Mouse (Mus musculus) layer of hippocampus, postnatal 14 days (tissue): Measurements from ENCODE around the gene Cip2a. TPM values are rescaled to one million over a fixed set of nuclear protein-coding genes. Genes with fewer than 3 reads are reported as not detected.

ENCODE experiments used
- DNase-seq, 2 experiments: peaks; one replicate each; pipeline ENCODE4 v3.0.0; 2021 to 2022; ENCODE audit warnings: low spot score in 2 of 2, mixed read lengths in 1 of 2
- long read RNA-seq, 2 experiments: library from polyadenylated mRNA; stranded (forward); transcript quantifications; one replicate each; pipeline ENCODE4 v2.0.0; 2021
- total RNA-seq, 2 experiments: library from RNA; stranded (reverse); gene quantifications; 2 replicates each; pipeline ENCODE4 v1.2.3; 2021

Gene Cip2a
- 1 to 10 TPM; 3.7 TPM for total RNA-seq
- long read RNA-seq, experiment 1: 0 reads
- long read RNA-seq, experiment 2, partial matches to known transcripts: 1 of 3 reads
- long read RNA-seq, experiment 2, other reads (novel, unspliced or antisense): 0 of 3 reads

DNA sequence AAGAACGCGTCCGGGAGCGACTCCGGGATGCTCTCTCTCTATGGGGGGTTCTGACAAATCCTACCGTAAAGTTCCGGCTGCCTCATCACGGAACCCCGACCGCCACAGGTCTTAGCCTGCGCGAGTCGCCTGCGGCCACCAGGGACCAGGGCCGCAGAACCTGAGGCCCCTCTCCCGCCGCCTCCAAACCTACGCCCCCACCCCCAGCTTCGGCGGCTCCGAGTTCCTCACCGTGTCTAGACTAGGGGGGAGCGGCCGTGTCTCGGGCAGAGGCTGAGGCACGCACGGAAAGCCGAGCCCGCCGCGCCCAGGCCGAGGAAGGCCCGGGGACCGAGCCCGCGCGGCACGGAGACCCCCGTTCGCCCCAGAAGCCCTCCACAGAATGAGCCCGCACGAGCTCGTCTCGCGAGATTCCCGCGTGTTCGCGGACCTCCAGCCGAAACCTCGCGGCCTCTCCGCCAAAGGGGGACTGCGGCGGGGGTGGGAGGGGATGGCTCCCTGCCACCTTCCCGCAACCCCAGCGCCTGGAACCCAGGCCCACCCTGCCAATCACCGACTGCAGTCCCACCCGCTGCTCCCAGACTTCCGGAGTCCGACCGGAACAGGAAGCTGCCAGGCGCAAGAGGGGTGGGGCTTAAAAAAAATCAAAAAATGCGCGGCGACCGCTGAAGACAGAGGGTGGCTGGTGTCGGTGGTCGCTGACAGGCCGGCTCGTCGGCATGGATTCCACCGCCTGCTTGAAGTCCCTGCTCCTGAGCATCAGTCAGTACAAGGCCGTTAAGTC lies at the start of gene Cip2a, which contains the start of gene Dzip3:
Gene Cip2a (plus strand): TSS at position 627 of the 784 bp plus-strand sequence.
Gene Dzip3 (minus strand): TSS at position 607 of the 784 bp plus-strand sequence.
- DNase-seq: peak; percentile 94

DNA sequence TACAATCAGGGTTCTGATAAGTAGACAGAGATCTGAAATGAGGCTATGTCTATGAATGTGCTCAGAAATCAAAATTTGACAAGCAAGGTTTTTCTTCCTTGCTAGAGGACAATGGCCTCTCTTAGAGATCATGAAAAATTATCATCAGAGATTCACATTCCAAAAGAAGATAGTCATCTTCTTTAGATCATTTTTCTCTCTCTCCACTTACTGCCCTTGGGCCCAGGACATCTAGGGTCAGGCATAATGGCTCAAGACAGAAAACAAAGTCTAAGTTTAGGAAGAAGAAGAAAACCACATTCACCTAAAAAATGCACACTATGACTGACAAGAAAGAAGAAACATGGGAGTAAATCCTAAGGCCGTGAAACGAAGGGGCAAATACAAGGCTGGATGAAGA lies 21.0 kb upstream of the Cip2a start:
- no peak for DNase-seq

DNA sequence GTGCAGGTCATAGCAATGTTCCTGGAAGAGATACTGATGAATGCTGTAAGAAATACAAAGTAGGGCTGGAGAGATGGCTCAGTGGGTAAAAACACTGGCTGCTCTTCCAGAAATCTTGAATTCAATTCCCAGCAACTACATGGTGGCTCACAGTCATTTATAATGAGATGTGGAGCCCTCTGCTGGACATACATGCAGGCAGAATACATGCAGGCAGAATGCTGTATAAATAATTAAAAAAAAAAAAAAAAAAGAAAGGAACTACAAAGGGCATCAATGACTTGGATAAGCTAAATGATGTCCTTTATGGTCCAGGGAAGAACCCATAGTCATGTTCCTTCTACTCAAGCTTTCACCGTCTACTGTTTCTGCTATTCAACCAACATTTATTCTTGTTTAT lies 20.4 kb upstream of the Cip2a start:
- no peak for DNase-seq

DNA sequence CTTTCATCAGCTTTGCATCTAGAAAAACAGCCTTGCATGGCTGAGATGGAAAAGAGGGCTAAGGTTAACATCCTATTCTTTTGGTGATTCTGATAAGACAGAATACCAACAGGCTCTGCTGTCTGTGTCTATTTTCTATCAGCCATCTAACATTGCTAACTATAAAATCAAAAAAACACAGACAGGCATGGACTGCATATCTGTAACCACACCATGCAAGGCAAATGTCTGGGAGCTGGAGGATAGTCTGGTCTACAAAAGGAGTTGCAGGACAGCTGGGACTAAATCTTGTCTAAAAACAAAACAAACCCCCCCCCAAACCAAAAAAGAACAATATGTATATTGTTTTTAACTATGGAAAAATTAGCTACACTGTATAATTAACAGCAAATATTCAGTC lies 14.0 kb upstream of the Cip2a start:
- no peak for DNase-seq

DNA sequence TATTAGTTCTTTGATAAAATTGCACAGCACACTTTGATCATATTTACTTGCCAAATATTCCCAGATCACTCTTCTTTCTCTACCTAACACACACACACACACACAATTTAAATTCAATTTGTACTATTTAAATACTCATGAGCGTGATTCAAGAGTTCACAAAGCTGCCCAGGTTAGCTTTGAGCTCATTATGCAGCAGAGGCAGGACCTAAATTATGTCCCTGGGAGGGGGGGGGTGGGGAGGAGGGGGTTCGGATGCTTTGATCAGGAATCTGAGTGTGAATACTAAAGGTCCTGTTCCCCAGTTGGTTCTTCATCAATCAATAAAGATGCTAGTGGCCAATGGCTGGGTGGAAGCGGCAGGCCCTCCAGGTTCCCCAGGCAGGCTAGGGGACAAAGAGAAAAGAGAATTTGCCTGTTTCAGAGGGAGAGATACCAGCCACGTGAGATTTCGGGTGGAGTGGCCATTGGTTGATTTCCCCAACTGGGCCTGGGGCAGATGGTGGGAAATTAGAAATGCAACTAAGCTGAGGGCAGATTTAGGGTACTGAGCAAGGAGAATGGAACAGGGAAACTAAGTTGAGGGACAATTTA lies 8.9 kb upstream of the Cip2a start:
- no peak for DNase-seq

DNA sequence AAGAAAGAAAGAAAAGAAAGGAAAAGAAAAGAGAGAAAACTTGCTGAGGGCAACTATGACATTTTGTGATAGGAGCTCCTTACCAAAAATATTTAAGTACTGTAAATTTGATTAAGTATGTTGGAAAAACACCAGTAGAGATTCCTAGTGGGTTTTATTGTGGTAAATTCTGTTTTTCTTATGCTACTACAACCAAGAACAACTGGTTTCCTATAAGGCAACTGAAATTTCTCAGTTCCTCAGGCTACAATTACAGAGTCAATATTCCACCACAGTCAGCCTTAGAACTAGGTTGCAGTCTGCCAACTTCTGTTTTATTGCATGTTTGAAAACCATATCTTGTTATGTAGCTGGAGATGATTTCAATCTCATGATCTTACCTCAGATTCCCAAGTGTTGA lies 4.3 kb upstream of the Cip2a start:
- DNase-seq: no peak

DNA sequence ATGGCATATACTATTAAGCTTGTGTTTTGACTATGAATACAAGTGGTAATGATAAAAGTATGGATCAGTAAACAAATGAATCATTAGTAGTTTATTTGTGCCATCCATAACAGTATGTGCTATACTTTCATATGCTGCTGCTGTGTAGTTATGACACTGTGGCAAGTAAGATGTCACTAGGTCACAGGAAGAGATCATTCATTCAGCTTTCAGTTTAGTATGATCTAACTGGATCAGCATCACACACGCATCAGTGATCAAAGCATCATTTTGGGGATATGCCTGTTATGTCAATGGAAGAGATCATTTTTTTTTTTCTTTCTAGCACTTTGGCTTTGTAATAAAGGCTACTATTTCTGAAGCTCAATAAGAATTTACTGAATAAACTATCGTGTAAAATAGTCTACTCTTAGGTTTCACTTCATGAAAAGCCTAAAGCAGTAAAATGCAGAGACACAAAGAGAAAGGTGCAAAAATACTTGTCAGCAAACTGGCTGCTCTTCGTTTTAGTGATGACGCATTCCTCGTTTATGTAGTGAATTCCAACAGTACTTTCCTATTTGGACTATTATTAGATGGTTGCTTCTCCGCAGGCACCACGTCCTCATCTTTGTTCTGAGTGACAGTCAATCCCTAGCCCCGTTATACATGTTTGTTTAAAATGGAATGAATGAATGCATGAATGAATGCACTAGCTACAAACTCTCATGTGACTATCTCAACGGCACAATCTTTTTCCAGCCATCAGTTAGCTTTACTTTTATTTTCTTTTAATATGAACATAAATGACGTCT lies 1.4 kb upstream of the Cip2a start:
- no peak for DNase-seq

DNA sequence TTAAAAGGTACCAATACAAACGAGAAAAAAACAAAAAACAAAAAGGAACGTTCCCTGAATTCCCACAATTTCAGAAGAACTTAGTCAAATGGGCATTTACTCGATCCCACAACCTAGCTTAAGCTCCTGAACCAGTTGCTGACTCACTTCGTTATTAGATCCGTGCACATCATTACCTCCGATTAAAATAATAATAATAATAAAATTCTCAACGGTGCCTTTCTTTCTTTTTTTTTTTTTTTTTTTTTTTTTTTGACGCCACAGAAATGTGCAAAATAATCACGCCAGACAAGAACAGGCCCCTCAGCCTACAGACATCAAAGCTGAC lies 790 bp upstream of the Cip2a start:
- DNase-seq: no peak

DNA sequence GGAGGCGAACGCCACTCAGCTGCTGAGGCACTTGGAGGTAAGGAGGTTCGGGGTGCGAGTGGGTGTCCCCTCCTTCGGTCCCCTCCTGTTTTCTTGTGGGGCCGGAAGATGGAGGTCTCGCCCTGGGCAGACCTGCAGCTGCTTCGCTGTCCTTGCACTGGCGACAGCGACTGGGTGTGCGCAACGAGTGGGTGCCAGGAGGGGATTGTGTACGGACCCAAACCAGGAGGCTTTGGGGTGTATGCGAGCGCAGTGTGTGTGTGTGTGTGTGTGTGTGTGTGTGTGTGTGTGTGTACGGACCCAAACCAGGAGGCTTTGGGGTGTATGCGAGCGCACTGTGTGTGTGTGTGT lies 333 bp downstream of the Cip2a start:
- DNase-seq: no peak

DNA sequence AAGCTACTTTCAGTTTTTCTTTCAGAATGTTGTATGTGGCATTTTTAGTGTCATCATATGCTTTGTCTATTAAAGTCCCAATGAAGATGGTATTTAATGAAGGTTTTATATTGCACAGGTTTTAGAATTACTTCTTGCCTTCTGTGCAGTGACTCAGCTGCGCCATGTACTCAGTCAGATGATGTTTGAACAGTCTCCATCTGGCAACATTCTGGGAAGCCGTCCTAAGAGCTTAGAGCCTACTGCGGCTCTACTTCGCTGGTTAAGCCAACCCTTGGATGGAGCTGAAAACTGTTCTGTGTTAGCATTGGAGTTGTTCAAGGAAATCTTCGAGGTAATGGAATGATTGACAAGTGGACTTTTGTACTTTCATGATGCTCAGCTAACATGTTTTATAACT lies 10.2 kb downstream of the Cip2a start:
- peak in 1 of 2 experiments; percentile 49 for DNase-seq

DNA sequence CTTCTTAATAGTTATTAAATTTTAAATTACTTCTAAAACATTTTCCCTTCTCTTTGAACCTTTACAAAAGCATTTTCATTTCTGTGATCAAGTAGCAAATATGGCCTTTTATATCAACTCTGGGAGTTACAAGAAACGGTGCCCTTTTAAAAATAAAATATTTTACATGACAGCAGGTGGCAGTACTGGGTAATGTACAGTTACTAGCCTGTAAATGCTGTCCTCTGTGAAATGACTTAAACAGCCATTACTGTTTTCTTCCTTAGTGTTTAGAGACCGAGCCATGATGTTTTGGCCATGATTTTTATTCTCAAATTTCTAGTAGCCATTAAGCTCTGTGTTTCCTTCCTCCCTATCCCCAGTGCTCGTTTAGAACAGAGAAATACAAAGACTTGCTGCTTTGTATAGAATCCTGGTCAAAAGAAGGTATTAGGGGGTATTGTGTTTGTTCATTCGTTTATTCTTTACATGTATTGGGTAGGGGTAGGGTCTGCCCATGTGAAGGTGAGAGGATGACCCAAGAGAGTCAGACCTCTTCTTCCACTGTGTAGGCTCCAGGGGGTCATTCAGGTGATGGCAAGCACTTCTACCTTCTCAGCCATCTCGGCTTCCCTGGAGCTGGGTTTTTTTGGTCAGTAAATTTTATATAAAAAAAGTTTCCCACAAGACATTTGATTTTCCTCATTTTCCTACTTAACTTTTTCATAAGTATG lies 22.8 kb downstream of the Cip2a start:
- DNase-seq: peak in 1 of 2 experiments; percentile 52

DNA sequence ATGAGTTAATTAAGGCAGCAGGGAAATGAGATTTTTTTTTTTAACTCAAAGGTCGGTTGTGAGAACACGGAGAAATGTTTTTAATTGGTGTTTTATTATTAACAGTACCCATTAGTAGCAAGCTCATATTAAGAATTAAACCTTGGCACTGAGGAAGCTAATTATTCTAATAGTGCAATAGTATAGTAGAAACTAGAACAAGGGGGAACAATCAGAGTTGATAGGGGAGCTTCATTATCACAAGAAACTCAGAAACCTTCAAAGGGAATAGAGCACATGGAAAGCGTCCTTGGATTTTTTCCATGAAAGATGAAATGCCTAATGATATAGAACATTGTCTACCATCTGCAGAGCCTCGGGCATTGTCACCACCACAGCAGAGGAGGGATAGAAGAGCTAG lies 41.9 kb downstream of the Cip2a start:
- no peak for DNase-seq

DNA sequence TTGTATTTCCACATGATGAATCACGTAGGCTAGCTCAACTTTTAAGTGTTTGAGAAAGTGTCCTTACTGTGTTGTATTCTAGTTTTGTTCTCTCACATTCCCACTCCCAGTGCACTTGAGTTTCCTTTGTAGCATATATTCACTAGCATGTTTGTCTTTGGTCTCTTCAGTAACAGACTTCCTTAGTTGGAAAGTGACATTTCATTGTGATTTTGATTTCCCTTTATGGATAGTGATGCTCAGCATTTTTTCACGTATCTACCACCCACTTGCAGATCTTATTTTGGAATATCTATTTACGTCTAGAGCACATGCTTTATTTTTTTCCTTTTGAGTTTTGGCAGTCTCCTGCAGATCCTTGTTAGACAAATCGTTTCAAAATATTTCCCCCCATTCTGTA lies 43.8 kb downstream of the Cip2a start:
- DNase-seq: no peak

DNA sequence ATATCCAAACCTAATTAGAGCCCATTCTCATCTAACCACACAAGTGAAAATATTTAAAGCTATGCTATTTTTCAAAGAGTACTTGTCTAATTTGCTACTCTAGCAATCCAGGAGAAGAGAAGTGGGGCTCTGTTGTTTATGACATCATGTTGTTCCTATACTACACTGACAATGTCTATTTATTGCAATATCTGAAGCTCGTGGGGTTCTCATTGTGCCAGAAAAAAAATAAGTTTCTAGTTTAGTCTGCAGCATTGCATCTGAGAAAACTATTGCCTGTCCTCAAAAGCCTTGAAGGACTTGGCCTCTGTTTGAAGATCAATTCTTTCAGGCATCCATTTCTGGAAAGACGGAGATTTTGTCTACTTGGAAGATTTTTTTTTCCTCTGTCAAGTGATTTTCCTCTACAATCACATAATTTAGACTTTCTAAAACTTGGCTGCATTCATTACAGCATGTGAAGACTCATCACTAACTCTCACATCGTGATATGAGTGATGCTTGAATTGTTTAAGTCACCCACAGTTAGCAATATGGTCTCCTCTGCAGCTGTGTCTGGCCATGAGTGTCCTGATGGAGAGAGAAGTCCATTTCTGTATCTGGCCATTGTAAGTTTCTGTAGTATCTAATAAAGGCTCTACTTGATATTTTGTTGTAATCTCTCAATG lies 46.7 kb downstream of the Cip2a start:
- DNase-seq: no peak

DNA sequence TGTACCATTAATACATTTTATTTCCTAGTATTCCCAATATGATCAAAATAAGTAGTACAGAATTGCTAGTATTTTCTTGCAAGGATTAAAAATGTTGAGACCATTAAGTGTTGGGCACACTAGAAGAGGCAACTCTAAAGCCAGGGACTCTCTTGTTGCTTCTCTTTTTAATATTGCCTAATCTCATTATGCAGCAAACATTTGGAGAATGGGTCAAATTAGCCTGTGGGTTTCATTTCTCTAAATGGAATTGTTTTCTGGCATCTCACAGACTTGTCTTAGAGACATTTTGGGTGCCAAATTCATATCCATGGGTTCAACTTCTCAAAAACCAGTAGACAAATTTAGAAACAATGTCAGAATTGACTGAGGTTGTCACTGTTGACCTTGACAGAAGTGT lies 55.2 kb downstream of the Cip2a start:
- no peak for DNase-seq

DNA sequence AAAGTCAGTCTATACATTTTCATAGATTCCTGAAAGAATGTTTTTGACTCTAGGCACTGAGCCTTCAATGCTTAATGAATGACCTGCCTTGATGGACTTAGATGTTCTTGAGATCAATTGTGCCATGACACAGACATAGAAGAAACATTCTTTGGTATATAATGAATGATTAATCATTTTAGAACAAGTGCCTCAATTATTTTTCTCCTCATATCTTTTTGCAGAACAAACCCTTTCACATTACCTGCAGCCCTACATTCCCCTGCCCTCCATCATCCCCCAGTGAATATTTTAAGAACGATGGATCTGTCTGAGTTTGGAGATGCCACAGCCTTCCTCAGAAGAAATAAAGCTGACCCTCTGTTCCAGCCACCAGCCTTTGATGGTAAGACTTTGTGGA lies 63.2 kb downstream of the Cip2a start, which contains the start of gene Myh15:
Gene Myh15 (plus strand): TSS at position 301 of the 400 bp plus-strand sequence.
- DNase-seq: no peak

Other genes with a start within 250 kb of the Cip2a start
- under 1 TPM; 0.07 to 0.55 TPM for gene Trat1, start 222.2 kb upstream of the Cip2a start, total RNA-seq
- gene Retnlb, start 177.3 kb upstream of the Cip2a start, total RNA-seq: not detected
- gene Retnla, start 151.6 kb upstream of the Cip2a start, total RNA-seq: under 1 TPM in 1 of 2 experiments, not detected in 1; 0.60 TPM
- gene Retnlg, start 121.6 kb upstream of the Cip2a start, total RNA-seq: not detected
- 10 to 100 TPM; 74.4 to 83.9 TPM for gene Dzip3, start within 50 bp of the Cip2a start, total RNA-seq
- under 1 TPM; 0.55 to 0.58 TPM for gene Myh15, start 63.3 kb downstream of the Cip2a start, total RNA-seq